Mouse (Mus musculus): ENCODE data around the gene Smg1.

Smg1 gene

GRCm38 (mm10) chr7:118243453-118244385 lies at the start of gene Smg1:
Smg1 (minus strand) TSS chr7:118243670.
- peak; percentile 96 to 97 for DNase-seq (ENCODE audit: low spot score in 2 of 2)

- no peak for DNase-seq (ENCODE audit: low spot score in 2 of 2)
These were observed 39.7 kb upstream of the Smg1 start for GRCm38 (mm10) chr7:118283186-118283585.

- no peak for DNase-seq (ENCODE audit: low spot score in 2 of 2)
These were observed 39.1 kb upstream of the Smg1 start for GRCm38 (mm10) chr7:118282543-118282942.

- no peak for DNase-seq (ENCODE audit: low spot score in 2 of 2)
These were observed 36.1 kb upstream of the Smg1 start for GRCm38 (mm10) chr7:118279521-118279920.

- peak in 1 of 2 experiments; percentile 23 for DNase-seq (ENCODE audit: low spot score in 2 of 2)
These were observed 34.0 kb upstream of the Smg1 start for GRCm38 (mm10) chr7:118277335-118277910.

GRCm38 (mm10) chr7:118276684-118277334 lies 33.3 kb upstream of the Smg1 start:
- no peak for DNase-seq (ENCODE audit: low spot score in 2 of 2)

GRCm38 (mm10) chr7:118275265-118275664 lies 31.8 kb upstream of the Smg1 start:
- no peak for DNase-seq (ENCODE audit: low spot score in 2 of 2)

- no peak for DNase-seq (ENCODE audit: low spot score in 2 of 2)
These were observed 31.4 kb upstream of the Smg1 start for GRCm38 (mm10) chr7:118274851-118275250.

- no peak for DNase-seq (ENCODE audit: low spot score in 2 of 2)
These were observed 30.7 kb upstream of the Smg1 start for GRCm38 (mm10) chr7:118274169-118274568.

GRCm38 (mm10) chr7:118266099-118266498 lies 22.6 kb upstream of the Smg1 start:
- no peak for DNase-seq (ENCODE audit: low spot score in 2 of 2)

GRCm38 (mm10) chr7:118263606-118264005 lies 20.1 kb upstream of the Smg1 start:
- DNase-seq (ENCODE audit: low spot score in 2 of 2), result no peak

GRCm38 (mm10) chr7:118262409-118262808 lies 18.9 kb upstream of the Smg1 start:
- DNase-seq (ENCODE audit: low spot score in 2 of 2), result no peak

- DNase-seq (ENCODE audit: low spot score in 2 of 2), result no peak
These were observed 16.3 kb upstream of the Smg1 start for GRCm38 (mm10) chr7:118259676-118260305.

GRCm38 (mm10) chr7:118258451-118258850 lies 15.0 kb upstream of the Smg1 start:
- DNase-seq (ENCODE audit: low spot score in 2 of 2), result no peak

GRCm38 (mm10) chr7:118256740-118257139 lies 13.3 kb upstream of the Smg1 start:
- DNase-seq (ENCODE audit: low spot score in 2 of 2), result no peak

- peak; percentile 6 to 31 for DNase-seq (ENCODE audit: low spot score in 2 of 2)
These were observed 11.0 kb upstream of the Smg1 start for GRCm38 (mm10) chr7:118254460-118254859.

GRCm38 (mm10) chr7:118254015-118254414 lies 10.5 kb upstream of the Smg1 start:
- DNase-seq (ENCODE audit: low spot score in 2 of 2), result no peak

- DNase-seq (ENCODE audit: low spot score in 2 of 2), result no peak
These were observed 9.5 kb upstream of the Smg1 start for GRCm38 (mm10) chr7:118252979-118253378.

GRCm38 (mm10) chr7:118252349-118252748 lies 8.9 kb upstream of the Smg1 start:
- DNase-seq (ENCODE audit: low spot score in 2 of 2), result no peak

GRCm38 (mm10) chr7:118251392-118252170 lies 8.1 kb upstream of the Smg1 start:
- no peak for DNase-seq (ENCODE audit: low spot score in 2 of 2)

GRCm38 (mm10) chr7:118250482-118251160 lies 7.2 kb upstream of the Smg1 start:
- DNase-seq (ENCODE audit: low spot score in 2 of 2), result no peak

Measured in frontal cortex, postnatal 36 days (tissue).